25 mouse cellular contexts compared by ENCODE assay signal in genomic region chr7:111483896-111484295, GRCm38 (mm10).
DNase-seq lines count a peak whose midpoint lies in the region; ATAC-seq and TF ChIP-seq lines count a peak whose summit lies in the region.
"Had no signal": no experiment of that assay in that cellular context is flagged by ENCODE, and none has a peak within 500 bp of the region (broad histone marks: within the 10 kb centered on the region; RNA-seq: fewer than 3 reads in every experiment).

No protein-coding gene starts in this region.

- H3K4me3 ChIP-seq in lung, embryonic 16.5 days (ENCODE audit: low read length), result no peak overlapping the region
- H3K4me3 ChIP-seq in lung, adult 2 months (replicated peaks; ENCODE audit: extremely low read depth, low read depth, low read length), result no peak overlapping the region
- H3K4me3 ChIP-seq: embryonic facial prominence, embryonic 12.5 days; embryonic facial prominence, embryonic 15.5 days; heart, embryonic 10.5 days; heart, embryonic 15.5 days had no signal

- TF ChIP-seq POLR2A in lung, adult 2 months (IDR thresholded peaks at IDR 0.05; ENCODE audit: borderline replicate concordance, extremely low read depth, low read depth, low read length), result no peak

- peak; percentile 78 for ATAC-seq in lung, embryonic 16.5 days (ENCODE audit: low read depth)
- ATAC-seq: CD4-positive, CD25-positive, alpha-beta regulatory T cell, adult 4 months; forebrain, embryonic 14.5 days; forebrain, postnatal 0 days had no signal

- 58% methylated on average over 4 of the region's 4 CpGs for WGBS in lung, embryonic 16.5 days
- 52% methylated on average over 4 of the region's 4 CpGs for WGBS in lung, adult 2 months

- no peak overlapping the region for H3K4me2 ChIP-seq in lung, embryonic 16.5 days (ENCODE audit: low read depth, low read length)
- H3K4me2 ChIP-seq: embryonic facial prominence, embryonic 12.5 days; embryonic facial prominence, embryonic 15.5 days; heart, embryonic 15.5 days; hindbrain, embryonic 14.5 days had no signal

- H3K27ac ChIP-seq in lung, embryonic 16.5 days (ENCODE audit: low read length), result no peak overlapping the region
- H3K27ac ChIP-seq: embryonic facial prominence, embryonic 12.5 days; embryonic facial prominence, embryonic 15.5 days; heart, embryonic 10.5 days; heart, embryonic 15.5 days; hindbrain, embryonic 14.5 days had no signal

- intact Hi-C loops in left cerebral cortex, postnatal 36 days (cut with DNase I), result no loop called here

- H3K9me3 ChIP-seq in lung, embryonic 16.5 days (ENCODE audit: control insufficient read depth, low read length), result no peaks in the 10 kb centered on the region
- H3K9me3 ChIP-seq: embryonic facial prominence, embryonic 12.5 days; embryonic facial prominence, embryonic 15.5 days; heart, embryonic 10.5 days; heart, embryonic 15.5 days had no signal

- DNase-seq in kidney, postnatal 10 days, result peak; percentile 26
- no peak for DNase-seq in kidney, postnatal 25 days
- DNase-seq in lung, adult 2 months, result no peak
- DNase-seq in lung, postnatal 10 days, result peak; percentile 56
- DNase-seq in lung, postnatal 4 days, result peak; percentile 48 to 56
- no peak for DNase-seq in thymus, postnatal 4 days
- no peak for DNase-seq in left cerebral cortex, postnatal 36 days (ENCODE audit: low spot score in 2 of 2)
- DNase-seq: adrenal gland, adult 2 months; adrenal gland, postnatal 14 days; cerebellum, adult 11 months; cerebellum, adult 2 months; cerebellum, adult 9-11 months; cerebellum, postnatal 25 days; forebrain, postnatal 0 days; gastrocnemius, postnatal 25 days; heart, postnatal 10 days; heart, postnatal 36 days had no signal

- no peak for TF ChIP-seq CTCF in lung, adult 2 months (IDR thresholded peaks at IDR 0.05; ENCODE audit: insufficient read depth, low read length)

- H3K36me3 ChIP-seq in lung, embryonic 16.5 days (ENCODE audit: control insufficient read depth, insufficient read depth, low read length), result no peaks in the 10 kb centered on the region
- H3K36me3 ChIP-seq: embryonic facial prominence, embryonic 12.5 days; embryonic facial prominence, embryonic 15.5 days; heart, embryonic 10.5 days; heart, embryonic 15.5 days had no signal

- H3K27me3 ChIP-seq in lung, embryonic 16.5 days (ENCODE audit: control insufficient read depth, insufficient read depth, low read depth, low read length), result no peaks in the 10 kb centered on the region
- H3K27me3 ChIP-seq: embryonic facial prominence, embryonic 12.5 days; embryonic facial prominence, embryonic 15.5 days; heart, embryonic 15.5 days had no signal

- H3K9ac ChIP-seq in lung, embryonic 16.5 days (ENCODE audit: low read length), result no peak overlapping the region
- H3K9ac ChIP-seq: embryonic facial prominence, embryonic 12.5 days; embryonic facial prominence, embryonic 15.5 days; forebrain, postnatal 0 days; heart, embryonic 15.5 days; hindbrain, embryonic 14.5 days had no signal

- H3K4me1 ChIP-seq in lung, embryonic 16.5 days (replicated peaks; ENCODE audit: control insufficient read depth, insufficient read depth, low read length), result peaks cover 7% of the 10 kb centered on the region; the same call in 1 of the 2 replicates
- H3K4me1 ChIP-seq in lung, adult 2 months (ENCODE audit: control insufficient read depth, insufficient read depth, low read length), result no peaks in the 10 kb centered on the region
- H3K4me1 ChIP-seq: embryonic facial prominence, embryonic 12.5 days; heart, embryonic 10.5 days; heart, embryonic 15.5 days had no signal

Comparison
In these comparisons a context has a peak if more than half of its experiments do, and no peak if none do; other contexts are left out.
1. DNase-seq: peak in kidney, postnatal 10 days (single experiment), lung, postnatal 10 days (single experiment) and lung, postnatal 4 days (2 of 2); none in kidney, postnatal 25 days (0 of 2), lung, adult 2 months (single experiment), thymus, postnatal 4 days (single experiment) and left cerebral cortex, postnatal 36 days (0 of 2).